Mouse (Mus musculus) embryonic stem cell, embryonic (primary cell): ENCODE results near the gene Nfix.

Source experiments
- CTCF ChIA-PET, 4 experiments: fragments of 300-600 bp in 2 of 4; fragments of 350-600 bp in 2 of 4; sonication (Branson Sonifier 250); formaldehyde crosslinking; loops; one replicate each; lab custom pipeline; 2022; ENCODE audit warnings: inconsistent platforms in 2 of 4; lab: Charles Lee
- POLR2A ChIA-PET, 4 experiments: fragments of 300-600 bp in 2 of 4; fragments of 350-600 bp in 2 of 4; sonication (Branson Sonifier 250); formaldehyde crosslinking; loops; one replicate each; lab custom pipeline; 2022; ENCODE audit warnings: antibody characterized with exemption in 4 of 4, inconsistent platforms in 1 of 4; lab: Charles Lee

The Nfix gene

DNA sequence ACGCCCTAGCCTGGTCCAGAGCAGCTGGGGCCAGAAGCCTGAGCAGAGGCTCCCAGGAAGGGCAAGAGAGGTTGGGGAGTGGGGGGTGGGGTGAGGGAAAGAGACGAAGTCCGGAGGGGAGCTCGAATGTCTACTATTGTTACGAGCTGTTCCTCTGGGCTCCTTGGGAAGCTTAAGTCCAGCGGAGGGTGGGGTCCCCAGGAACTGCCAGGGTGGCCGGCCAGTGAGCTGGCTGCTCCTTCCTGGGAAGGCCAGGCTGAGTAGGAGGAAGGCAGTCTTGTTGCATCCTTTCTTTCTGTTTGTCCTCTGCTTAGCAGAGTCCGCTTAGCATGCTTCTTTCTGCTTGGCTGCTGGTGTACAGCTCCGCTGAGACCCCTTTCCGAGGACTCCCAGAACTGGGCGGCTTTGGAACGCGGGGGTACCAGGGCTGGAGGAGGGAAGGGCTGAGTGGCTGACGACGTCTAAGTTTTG, 92.0 kb downstream of the Nfix start:
- POLR2A ChIA-PET, result interaction anchor here (0.6 to 4.7 kb wide), 61 partner anchors 9 to 451 kb away, joined by 3 to 36 read pairs (median 5); partner anchors contain the start of genes Ier2 (in 3 of the 4), Calr (in 2 of the 4), Nacc1 (in 2 of the 4) and Trmt1 (in 2 of the 4)
- CTCF ChIA-PET, result interaction anchor here (0.6 to 8.0 kb wide), 53 partner anchors 9 to 425 kb away, joined by 3 to 259 read pairs (median 6); partner anchors contain the start of genes Dand5 (in 2 of the 4), G430095P16Rik (in 2 of the 4), Gcdh (in 1 of the 4) and Nacc1 (in 1 of the 4)

DNA sequence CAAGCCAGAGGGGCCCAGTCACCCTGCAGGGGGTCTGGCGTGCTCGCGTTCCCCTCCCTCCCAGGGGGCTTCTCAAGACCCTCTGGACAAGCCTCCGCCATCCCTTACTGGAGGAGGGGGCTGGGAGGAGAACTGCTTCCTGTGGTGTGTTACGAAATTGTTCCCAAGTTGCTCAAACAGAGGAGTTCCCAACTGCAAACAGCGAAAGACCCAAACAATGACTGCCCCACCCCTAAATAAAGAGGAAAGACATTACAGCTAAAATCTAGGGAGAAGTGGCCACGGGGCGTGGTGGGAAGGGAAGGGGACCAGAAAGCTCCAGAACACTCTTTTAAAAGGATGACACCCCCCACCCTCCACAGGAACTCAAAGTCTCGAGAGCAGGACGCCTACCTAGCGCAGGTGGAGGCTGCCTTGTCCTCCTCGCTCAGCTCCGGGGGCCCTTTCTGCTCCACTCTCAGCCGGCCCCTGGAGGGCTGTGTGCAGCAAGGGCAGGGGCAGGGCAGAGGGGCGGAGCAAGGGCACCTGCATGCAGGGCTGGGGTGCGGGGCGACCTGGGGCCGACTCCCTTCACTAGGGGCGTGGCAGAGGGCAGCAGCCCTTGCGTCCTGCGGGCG, 92.8 kb downstream of the Nfix start:
- POLR2A ChIA-PET, result interaction anchor here (0.6 to 4.7 kb wide), 47 partner anchors 9 to 365 kb away, joined by 3 to 36 read pairs (median 5); partner anchors contain the start of genes Calr (in 2 of the 4), Ier2 (in 2 of the 4), Nacc1 (in 2 of the 4) and Trmt1 (in 2 of the 4)
- CTCF ChIA-PET, result interaction anchor here (0.6 to 8.0 kb wide), 28 partner anchors 8 to 424 kb away, joined by 3 to 259 read pairs (median 8); partner anchors contain the start of genes Dand5 (in 2 of the 4) and G430095P16Rik (in 1 of the 4)

DNA sequence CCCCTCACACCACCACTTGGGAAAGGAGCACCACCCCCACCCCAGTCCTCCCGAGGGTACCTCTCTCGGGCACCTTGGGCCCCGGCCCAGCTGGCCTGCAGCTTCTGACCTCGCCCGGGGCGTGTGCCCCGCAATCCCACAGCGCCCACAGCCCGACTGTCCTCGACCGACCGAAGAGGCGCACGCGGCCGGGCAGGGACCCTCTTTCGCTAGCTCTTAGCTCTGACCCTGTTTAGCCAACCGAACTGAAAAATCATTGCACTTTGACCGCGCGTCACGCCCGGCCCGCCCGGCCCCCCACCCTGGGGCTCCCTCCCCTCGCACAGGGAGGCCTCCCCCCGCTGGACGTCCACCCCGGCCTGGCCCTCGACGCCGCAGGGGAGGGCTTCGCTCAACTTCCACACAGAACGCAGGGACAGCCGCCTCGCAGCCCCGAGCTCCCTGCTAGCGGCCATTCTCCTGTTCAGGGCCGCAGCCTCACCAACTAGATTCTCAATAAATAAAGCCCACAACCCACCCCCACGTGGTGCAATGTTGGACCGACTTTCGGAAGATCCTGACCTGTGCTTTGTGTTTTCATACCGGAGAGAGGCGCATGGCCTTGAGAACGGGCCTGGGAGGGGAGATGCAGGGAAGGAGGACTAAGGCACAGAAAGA, 93.4 kb downstream of the Nfix start:
- CTCF ChIA-PET, result interaction anchor here in 3 of 4 experiments (0.8 to 8.0 kb wide), 14 partner anchors 8 to 197 kb away, joined by 3 to 259 read pairs (median 30); partner anchors contain the start of gene Dand5 (in 2 of the 3)
- POLR2A ChIA-PET, result interaction anchor here in 2 of 4 experiments (0.6 to 4.7 kb wide), 34 partner anchors 9 to 365 kb away, joined by 3 to 36 read pairs (median 5); partner anchors contain the start of genes Calr (in 2 of the 2), Ier2 (in 2 of the 2), Nacc1 (in 2 of the 2) and Trmt1 (in 2 of the 2)

DNA sequence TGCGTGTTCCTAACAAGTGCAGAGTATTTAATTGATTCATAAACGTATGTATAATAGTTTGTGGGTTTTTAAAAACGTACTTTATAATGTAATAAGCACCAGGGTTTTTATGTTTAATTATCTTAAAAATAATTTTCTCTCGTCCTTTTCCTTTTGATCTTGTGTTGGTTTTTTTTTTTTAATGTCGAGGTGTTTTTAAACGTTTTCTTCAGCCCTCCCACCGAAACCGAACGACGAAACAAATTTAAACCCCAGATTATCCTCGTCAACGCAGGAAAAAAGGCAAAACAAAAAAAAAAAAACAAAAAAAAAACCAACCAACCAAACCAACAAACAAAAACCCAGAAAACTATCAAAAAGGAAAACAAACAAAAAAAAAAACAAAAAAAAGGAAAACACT, 94.2 kb downstream of the Nfix start:
- POLR2A ChIA-PET, result interaction anchor here in 2 of 4 experiments (0.6 to 4.7 kb wide), 10 partner anchors 15 to 331 kb away, joined by 3 to 36 read pairs (median 4); partner anchors contain the start of genes Ier2 (in 1 of the 2) and Tnpo2 (in 1 of the 2)
- CTCF ChIA-PET, result interaction anchor here in 2 of 4 experiments (3.9 to 8.0 kb wide), 4 partner anchors 7 to 107 kb away, joined by 36 to 259 read pairs (median 131); no protein-coding TSS in a partner anchor

DNA sequence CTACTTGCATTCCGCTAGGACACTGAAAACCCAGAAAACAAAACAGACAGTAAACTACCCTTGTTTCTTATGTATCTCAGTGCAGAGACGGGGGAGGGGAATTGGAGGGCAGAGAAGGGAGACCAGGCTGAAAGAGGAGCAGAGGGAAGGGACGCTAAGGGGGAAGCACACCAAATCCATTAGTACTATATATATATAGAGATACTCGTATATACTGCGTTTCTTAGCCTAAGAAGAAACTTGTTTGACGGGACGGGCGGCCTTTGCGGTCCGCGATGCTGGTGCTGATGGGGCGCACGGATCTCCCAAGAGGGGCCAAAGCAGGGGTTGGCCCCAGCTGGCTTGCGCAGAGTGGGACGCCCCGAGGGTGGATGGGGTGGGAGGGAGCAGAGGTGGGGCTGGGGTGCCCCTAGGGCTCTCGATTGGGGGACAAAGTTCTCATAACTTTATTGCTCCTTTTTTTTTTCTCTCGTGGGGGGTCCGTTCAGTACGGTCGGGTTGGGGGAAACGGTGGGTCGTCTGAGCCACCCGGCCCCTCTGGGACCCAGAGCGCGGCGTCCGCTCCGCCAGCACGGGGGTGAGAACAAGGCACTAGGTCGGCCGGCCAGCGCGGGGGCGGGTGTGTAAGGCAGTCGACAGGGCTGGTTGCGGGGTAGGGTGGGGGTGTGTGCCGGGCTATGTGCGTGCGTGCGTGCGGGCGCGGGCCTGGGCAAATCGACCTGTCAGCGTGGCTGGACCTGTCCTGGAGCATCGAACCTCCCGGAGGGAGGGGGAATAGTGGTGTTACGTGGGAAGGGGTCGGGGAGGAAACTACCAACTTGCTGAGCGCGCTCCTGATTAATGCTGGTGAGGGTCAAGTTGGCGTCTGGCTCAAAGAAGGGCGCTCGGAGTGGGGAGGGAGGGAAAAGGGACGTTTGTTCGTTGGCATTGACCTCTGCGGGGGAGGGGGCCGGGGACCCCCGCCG, 95.0 kb downstream of the Nfix start:
- ChIA-PET CTCF (interaction anchor here (0.8 to 4.4 kb wide), 7 partner anchors 20 to 111 kb away, joined by 3 to 57 read pairs (median 8); no protein-coding TSS in a partner anchor), POLR2A (interaction anchor here in 2 of 4 experiments (1.1 to 8.0 kb wide), 6 partner anchors 18 to 210 kb away, joined by 3 to 101 read pairs (median 4); partner anchors contain the start of genes Trmt1 (in 2 of the 2) and Nacc1 (in 1 of the 2))

DNA sequence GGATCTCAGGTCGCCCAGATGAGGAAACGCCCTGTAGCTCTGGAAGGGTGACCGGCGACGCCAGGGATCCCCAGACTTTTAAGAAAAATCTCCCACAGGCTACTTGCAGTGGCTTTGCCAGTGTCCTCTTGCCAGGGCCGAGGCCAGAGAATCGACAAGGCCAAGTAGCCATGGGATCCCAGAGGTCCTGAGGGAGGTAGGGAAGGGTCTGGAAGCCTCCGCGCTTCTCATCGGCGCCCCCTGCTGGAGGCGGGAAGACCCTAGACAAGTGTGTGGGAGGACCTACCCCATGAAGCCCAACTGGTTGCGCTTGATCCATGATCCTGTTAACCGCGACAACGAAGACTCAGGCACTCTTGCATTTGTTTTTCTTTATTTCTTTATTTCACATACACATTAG, 95.8 kb downstream of the Nfix start:
- POLR2A ChIA-PET, result interaction anchor here in 2 of 4 experiments (1.1 to 8.0 kb wide), 12 partner anchors 17 to 211 kb away, joined by 3 to 101 read pairs (median 4); partner anchors contain the start of genes Trmt1 (in 2 of the 2) and Nacc1 (in 1 of the 2)

DNA sequence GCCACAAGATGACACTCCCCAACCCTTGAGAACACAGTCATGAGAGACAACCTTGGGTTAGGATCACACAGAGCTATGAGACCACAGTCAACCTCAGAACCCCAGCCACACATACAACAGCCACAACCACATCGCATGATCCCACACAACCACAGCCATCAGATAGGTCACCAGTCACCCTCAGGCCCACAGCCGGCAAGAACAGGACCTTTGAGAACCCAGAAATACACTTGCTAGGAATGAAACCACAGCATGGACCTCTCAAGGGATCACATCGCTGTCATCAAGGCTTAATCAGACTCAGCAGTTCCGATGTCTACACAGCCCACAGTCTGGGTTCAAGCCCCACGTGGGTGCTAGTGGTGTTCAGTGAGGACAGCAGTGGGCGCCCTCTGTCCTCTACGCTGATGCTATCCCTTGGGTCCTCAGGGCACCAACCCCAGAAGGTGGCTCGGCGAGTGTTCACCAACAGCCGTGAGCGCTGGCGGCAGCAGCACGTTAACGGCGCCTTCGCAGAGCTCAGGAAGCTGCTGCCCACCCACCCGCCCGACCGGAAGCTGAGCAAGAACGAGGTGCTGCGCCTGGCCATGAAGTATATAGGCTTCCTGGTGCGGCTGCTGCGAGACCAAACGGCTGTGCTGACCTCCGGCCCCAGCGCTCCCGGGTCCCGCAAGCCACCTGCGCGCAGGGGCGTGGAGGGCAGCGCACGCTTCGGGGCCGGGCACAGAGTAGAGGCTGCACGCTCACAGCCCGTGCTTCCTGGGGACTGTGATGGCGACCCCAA, 96.5 kb downstream of the Nfix start:
- POLR2A ChIA-PET, result interaction anchor here in 2 of 4 experiments (0.6 to 8.0 kb wide), 21 partner anchors 10 to 211 kb away, joined by 3 to 101 read pairs (median 4); partner anchors contain the start of genes Nacc1 (in 2 of the 2), Trmt1 (in 2 of the 2) and Calr (in 1 of the 2)
- CTCF ChIA-PET, result interaction anchor here (0.5 to 4.4 kb wide), 22 partner anchors 8 to 168 kb away, joined by 3 to 57 read pairs (median 4); partner anchors contain the start of genes Dand5 (in 1 of the 4), Nacc1 (in 1 of the 4), Syce2 (in 1 of the 4) and Trmt1 (in 1 of the 4)

More for the DNA sequence above, 95.8 kb downstream of the Nfix start:
- CTCF ChIA-PET, result interaction anchor here (0.6 to 4.4 kb wide), 16 partner anchors 8 to 118 kb away, joined by 3 to 57 read pairs (median 4); partner anchors contain the start of genes Dand5 (in 1 of the 4) and Nacc1 (in 1 of the 4)

DNA sequence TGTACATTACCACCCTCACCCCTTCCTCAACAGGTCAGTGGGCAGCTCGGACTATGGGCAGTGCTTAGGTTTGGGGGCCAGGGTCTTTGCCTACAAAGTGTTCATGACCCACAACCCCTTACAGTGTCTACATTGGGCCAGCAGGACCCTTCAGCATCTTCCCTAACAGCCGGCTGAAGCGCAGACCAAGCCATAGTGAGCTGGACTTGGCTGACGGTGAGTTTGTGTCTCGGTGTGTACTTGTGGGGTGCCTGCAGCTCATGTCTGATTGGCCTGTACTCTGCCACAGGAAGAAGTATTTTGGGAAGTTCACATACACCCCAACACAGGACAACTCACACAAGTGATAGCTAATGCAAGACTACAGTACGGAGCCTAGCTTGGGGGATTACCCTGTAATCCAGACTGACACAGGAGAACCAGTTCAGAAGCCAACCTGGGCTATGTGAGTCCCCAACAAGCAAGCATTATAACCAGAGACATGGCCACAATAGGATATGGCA, 97.1 kb downstream of the Nfix start:
- CTCF ChIA-PET, result interaction anchor here (0.5 to 4.4 kb wide), 15 partner anchors 10 to 169 kb away, joined by 3 to 57 read pairs (median 6); partner anchors contain the start of genes Syce2 (in 1 of the 4) and Trmt1 (in 1 of the 4)
- POLR2A ChIA-PET, result interaction anchor here in 3 of 4 experiments (0.6 to 8.0 kb wide), 19 partner anchors 9 to 212 kb away, joined by 3 to 101 read pairs (median 4); partner anchors contain the start of genes Nacc1 (in 2 of the 3), Calr (in 1 of the 3), Ier2 (in 1 of the 3) and Trmt1 (in 1 of the 3)

DNA sequence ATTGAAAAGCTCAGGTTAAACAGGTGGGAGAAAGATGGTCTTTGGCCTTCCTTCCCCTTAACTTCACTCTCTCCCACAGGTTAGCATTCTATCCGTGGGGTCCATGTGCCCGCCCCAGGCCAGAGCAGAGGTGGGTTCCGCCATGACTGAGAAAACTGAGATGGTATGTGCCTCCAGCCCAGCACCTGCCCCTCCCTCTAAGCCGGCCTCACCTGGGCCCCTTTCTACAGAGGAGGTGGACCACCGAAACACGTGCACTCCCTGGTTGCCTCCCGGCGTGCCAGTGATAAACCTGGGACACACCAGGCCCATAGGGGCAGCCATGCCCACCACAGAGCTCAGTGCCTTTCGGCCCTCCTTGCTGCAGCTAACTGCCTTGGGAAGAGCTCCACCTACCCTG, 97.6 kb downstream of the Nfix start:
- CTCF ChIA-PET, result interaction anchor here in 3 of 4 experiments (0.6 to 4.4 kb wide), 11 partner anchors 10 to 121 kb away, joined by 3 to 57 read pairs (median 8); partner anchors contain the start of gene Trmt1 (in 1 of the 3)
- POLR2A ChIA-PET, result interaction anchor here in 3 of 4 experiments (0.6 to 8.0 kb wide), 17 partner anchors 8 to 213 kb away, joined by 3 to 101 read pairs (median 4); partner anchors contain the start of genes Nacc1 (in 2 of the 3), Calr (in 1 of the 3), Ier2 (in 1 of the 3) and Trmt1 (in 1 of the 3)

DNA sequence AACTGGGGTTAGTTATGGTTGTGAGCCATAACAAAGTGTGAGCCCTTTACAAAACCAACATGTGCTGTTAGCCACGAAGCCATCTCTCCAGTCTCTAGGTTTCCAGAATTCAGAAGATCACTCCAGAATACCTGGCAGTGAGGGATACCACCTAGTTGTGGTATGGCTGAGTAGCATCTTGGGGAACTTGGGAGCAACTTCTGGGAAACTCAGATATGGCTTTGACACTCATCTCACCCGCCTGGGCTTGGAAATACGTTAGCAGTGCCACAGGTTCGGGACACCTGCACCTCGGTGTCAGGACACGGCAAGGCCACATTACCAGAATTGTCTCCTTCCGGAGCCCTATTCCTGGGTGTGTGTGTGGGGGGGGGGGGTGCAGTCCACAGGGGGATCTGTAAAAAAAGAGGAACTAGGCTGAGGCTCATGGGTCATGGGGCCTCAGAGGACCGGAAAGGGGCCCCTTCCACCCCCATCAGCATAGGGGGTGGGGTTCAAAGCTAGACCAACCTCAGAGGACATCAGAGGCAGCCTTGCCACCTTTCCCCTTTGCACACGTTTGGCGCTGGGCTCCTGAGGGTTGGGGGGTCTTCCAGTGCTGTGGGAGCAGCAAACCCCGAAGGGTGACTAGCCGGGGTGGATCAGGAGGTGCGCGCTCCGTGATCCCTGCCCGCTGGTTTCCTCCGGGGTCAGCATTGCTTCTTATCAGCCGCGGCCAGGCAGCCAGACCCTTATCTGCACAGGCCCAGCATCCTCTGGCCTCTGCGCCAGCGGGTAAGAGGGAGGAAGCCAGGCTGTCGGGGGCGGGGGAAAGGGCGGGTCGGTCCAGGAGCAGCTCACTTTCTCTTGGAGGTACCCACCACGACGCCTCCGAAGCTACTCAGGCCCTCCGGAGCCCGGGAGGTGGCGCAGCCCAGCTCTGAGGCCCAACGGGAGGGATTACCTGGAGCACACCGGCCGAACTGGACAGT, 98.9 kb downstream of the Nfix start, which contains the start of gene Lyl1:
Gene Lyl1, plus strand, starts transcription at position 517 of the 971 bp plus-strand sequence.
- CTCF ChIA-PET, result interaction anchor here in 3 of 4 experiments (0.7 to 4.4 kb wide), 14 partner anchors 7 to 1031 kb away, joined by 3 to 57 read pairs (median 5); partner anchors contain the start of genes Gcdh (in 1 of the 3) and Nacc1 (in 1 of the 3)
- POLR2A ChIA-PET, result interaction anchor here in 3 of 4 experiments (0.6 to 8.0 kb wide), 24 partner anchors 7 to 1046 kb away, joined by 3 to 101 read pairs (median 4); partner anchors contain the start of genes Ier2 (in 2 of the 3), Nacc1 (in 1 of the 3), Rad23a (in 1 of the 3) and Trmt1 (in 1 of the 3)

DNA sequence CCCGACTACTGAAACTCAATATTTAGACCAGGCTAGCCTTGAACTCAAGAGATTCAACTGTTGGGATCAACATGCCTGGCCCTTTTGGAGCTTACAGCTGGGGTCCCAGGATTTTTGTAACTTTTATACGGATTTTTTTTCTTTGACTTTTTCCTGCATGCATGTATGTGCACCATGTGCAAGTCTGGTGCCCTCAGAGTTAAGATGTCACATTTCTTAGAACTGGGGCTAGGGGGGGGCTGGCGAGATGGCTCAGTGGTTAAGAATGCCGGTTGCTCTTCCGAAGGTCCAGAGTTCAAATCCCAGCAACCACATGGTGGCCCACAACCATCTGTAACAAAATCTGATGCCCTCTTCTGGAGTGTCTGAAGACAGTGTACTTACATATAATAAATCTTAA, 99.6 kb downstream of the Nfix start:
- CTCF ChIA-PET, result interaction anchor here (0.6 to 3.8 kb wide), 16 partner anchors 8 to 193 kb away, joined by 3 to 36 read pairs (median 5); partner anchors contain the start of genes Gcdh (in 1 of the 4) and Nacc1 (in 1 of the 4)
- POLR2A ChIA-PET, result interaction anchor here in 2 of 4 experiments (0.9 to 8.0 kb wide), 16 partner anchors 9 to 203 kb away, joined by 3 to 101 read pairs (median 5); partner anchors contain the start of genes Nacc1 (in 2 of the 2), Trmt1 (in 2 of the 2), Calr (in 1 of the 2) and Ier2 (in 1 of the 2)

DNA sequence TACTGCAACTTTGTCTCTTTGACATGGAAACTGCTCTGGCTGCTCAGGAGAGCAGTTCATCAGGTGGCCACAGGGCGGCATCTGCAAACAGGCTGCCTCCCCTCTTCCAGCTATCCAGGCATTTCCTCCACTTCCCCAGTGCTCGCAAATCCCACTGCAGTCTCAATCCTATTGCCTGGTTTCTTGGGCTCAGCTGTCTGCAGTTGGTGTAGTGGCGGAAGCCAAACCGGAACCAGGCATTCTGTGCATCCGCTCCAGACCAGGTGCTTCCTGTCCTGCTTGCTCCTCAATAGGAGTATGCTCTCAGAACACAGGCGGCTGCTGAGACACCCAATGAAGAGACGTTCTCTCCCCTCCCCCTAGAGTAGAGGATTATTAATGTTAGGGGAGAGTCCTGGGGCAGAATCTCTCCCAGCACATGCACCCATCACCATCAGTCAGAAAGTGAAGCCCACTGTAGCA, 100.3 kb downstream of the Nfix start:
- POLR2A ChIA-PET, result interaction anchor here in 3 of 4 experiments (0.7 to 8.0 kb wide), 24 partner anchors 9 to 213 kb away, joined by 3 to 101 read pairs (median 4); partner anchors contain the start of genes Calr (in 2 of the 3), Ier2 (in 2 of the 3), Nacc1 (in 2 of the 3) and Trmt1 (in 2 of the 3)
- CTCF ChIA-PET, result interaction anchor here (0.6 to 3.8 kb wide), 30 partner anchors 8 to 203 kb away, joined by 3 to 36 read pairs (median 5); partner anchors contain the start of genes Nacc1 (in 2 of the 4), Dand5 (in 1 of the 4) and Gcdh (in 1 of the 4)
